Comparison of ENCODE assay signal across 18 mouse cellular contexts in the genomic region with DNA sequence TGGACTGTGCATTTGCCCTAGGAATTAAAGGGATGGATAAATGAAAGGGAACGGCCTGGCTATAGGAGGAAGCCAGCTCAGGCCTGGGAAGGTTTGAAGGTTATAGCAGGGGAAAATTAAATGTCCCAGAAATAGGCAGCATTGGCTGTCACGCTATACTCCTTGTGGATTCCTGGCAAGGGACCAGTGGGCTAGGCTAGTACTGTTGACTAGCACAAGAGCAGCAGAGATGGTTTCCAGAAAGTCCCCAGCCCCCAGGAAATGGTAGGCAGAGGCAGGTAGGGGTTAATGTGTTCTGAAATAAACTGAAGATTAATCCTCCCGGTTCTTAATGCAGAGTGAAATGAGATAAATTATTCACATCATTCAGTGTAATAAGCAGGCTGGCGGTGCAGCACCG. TPM values are rescaled to one million over a fixed set of nuclear protein-coding genes. Genes with fewer than 3 reads are reported as not detected.
DNase-seq lines count a peak whose midpoint lies in the region; ATAC-seq lines count a peak whose summit lies in the region.
"Had no signal": no experiment of that assay in that cellular context is flagged by ENCODE, and none has a peak within 500 bp of the region (broad histone marks: within the 10 kb centered on the region; RNA-seq: fewer than 3 reads in every experiment).

No protein-coding gene starts in this region.

- H3K9ac ChIP-seq in embryonic facial prominence, embryonic 13.5 days: no peak overlapping the region
- H3K9ac ChIP-seq in hindbrain, embryonic 16.5 days (ENCODE audit: low read depth, low read length): no peak overlapping the region
- H3K9ac ChIP-seq in forebrain, embryonic 15.5 days (replicated peaks): no peak overlapping the region
- no peak overlapping the region for H3K9ac ChIP-seq in midbrain, embryonic 13.5 days (replicated peaks)

- DNase-seq in embryonic facial prominence, embryonic 10.5 days (ENCODE audit: low spot score): no peak
- DNase-seq in hindbrain, embryonic 10.5 days (ENCODE audit: low spot score): no peak
- DNase-seq in embryo, embryonic 9.5 days (ENCODE audit: extremely low spot score): no peak
- DNase-seq: adrenal gland, postnatal 14 days; cerebellum, adult 9-11 months; kidney, adult 8-10 months; kidney, postnatal 4 days; layer of hippocampus, postnatal 36 days; lung, adult 18-20 months; spleen, adult 18-20 months; thymus, postnatal 25 days had no signal

- no peaks in the 10 kb centered on the region for H3K36me3 ChIP-seq in embryonic facial prominence, embryonic 13.5 days
- H3K36me3 ChIP-seq in embryonic facial prominence, embryonic 10.5 days (replicated peaks): no peaks in the 10 kb centered on the region
- H3K36me3 ChIP-seq in hindbrain, embryonic 10.5 days: no peaks in the 10 kb centered on the region
- H3K36me3 ChIP-seq in hindbrain, embryonic 16.5 days (ENCODE audit: control insufficient read depth, insufficient read depth, low read length): no peaks in the 10 kb centered on the region
- no peaks in the 10 kb centered on the region for H3K36me3 ChIP-seq in forebrain, embryonic 15.5 days
- no peaks in the 10 kb centered on the region for H3K36me3 ChIP-seq in midbrain, embryonic 13.5 days

- no peaks in the 10 kb centered on the region for H3K9me3 ChIP-seq in embryonic facial prominence, embryonic 13.5 days
- no peaks in the 10 kb centered on the region for H3K9me3 ChIP-seq in embryonic facial prominence, embryonic 10.5 days
- H3K9me3 ChIP-seq in hindbrain, embryonic 10.5 days: no peaks in the 10 kb centered on the region
- no peaks in the 10 kb centered on the region for H3K9me3 ChIP-seq in hindbrain, embryonic 16.5 days (ENCODE audit: control insufficient read depth, low read length)
- no peaks in the 10 kb centered on the region for H3K9me3 ChIP-seq in forebrain, embryonic 15.5 days
- H3K9me3 ChIP-seq in midbrain, embryonic 13.5 days: no peaks in the 10 kb centered on the region

- H3K4me2 ChIP-seq in embryonic facial prominence, embryonic 13.5 days: no peak overlapping the region
- H3K4me2 ChIP-seq in hindbrain, embryonic 16.5 days (ENCODE audit: low read length): no peak overlapping the region
- H3K4me2 ChIP-seq in forebrain, embryonic 15.5 days (replicated peaks): no peak overlapping the region
- no peak overlapping the region for H3K4me2 ChIP-seq in midbrain, embryonic 13.5 days (replicated peaks)

- no peak for ATAC-seq in embryonic facial prominence, embryonic 13.5 days (ENCODE audit: insufficient number of reproducible peaks, insufficient read depth, low FRiP score, low TSS enrichment, low read depth)
- no peak for ATAC-seq in hindbrain, embryonic 16.5 days
- no peak for ATAC-seq in forebrain, embryonic 15.5 days (replicated peaks)
- ATAC-seq in midbrain, embryonic 13.5 days: no peak
- ATAC-seq in megakaryocyte progenitor cell, adult 5-6 weeks (replicated peaks; ENCODE audit: poor library complexity): no peak

- H3K27me3 ChIP-seq in embryonic facial prominence, embryonic 13.5 days: no peaks in the 10 kb centered on the region
- 0 out of 2 replicates have a peak, but pooled peaks cover 7% of the 10 kb centered on the region for H3K27me3 ChIP-seq in embryonic facial prominence, embryonic 10.5 days (replicated peaks; ENCODE audit: low read depth, poor library complexity, severe bottlenecking)
- H3K27me3 ChIP-seq in hindbrain, embryonic 10.5 days (ENCODE audit: insufficient read depth, poor library complexity, severe bottlenecking): peaks cover 3% of the 10 kb centered on the region
- no peaks in the 10 kb centered on the region for H3K27me3 ChIP-seq in hindbrain, embryonic 16.5 days (replicated peaks; ENCODE audit: control insufficient read depth, insufficient read depth, low read length)
- H3K27me3 ChIP-seq in forebrain, embryonic 15.5 days: no peaks in the 10 kb centered on the region
- no peaks in the 10 kb centered on the region for H3K27me3 ChIP-seq in midbrain, embryonic 13.5 days

- 52% methylated on average over 5 of the region's 5 CpGs for WGBS in embryonic facial prominence, embryonic 13.5 days
- 76% methylated on average over 5 of the region's 5 CpGs for WGBS in embryonic facial prominence, embryonic 10.5 days
- WGBS in hindbrain, embryonic 10.5 days: 80% methylated on average over 5 of the region's 5 CpGs
- 38% methylated on average over 5 of the region's 5 CpGs for WGBS in hindbrain, embryonic 16.5 days
- 40% methylated on average over 5 of the region's 5 CpGs for WGBS in forebrain, embryonic 15.5 days
- 39% methylated on average over 5 of the region's 5 CpGs for WGBS in midbrain, embryonic 13.5 days

- H3K27ac ChIP-seq in embryonic facial prominence, embryonic 13.5 days: 0 out of 2 replicates have a peak overlapping the region, but pooled peaks have one; percentile 29
- no peak overlapping the region for H3K27ac ChIP-seq in embryonic facial prominence, embryonic 10.5 days (replicated peaks)
- peak overlapping the region; percentile 84 for H3K27ac ChIP-seq in hindbrain, embryonic 10.5 days
- H3K27ac ChIP-seq in hindbrain, embryonic 16.5 days (ENCODE audit: low read depth, low read length): no peak overlapping the region
- H3K27ac ChIP-seq in forebrain, embryonic 15.5 days (replicated peaks): peak overlapping the region; percentile 12; the same call in 1 of the 2 replicates
- peak overlapping the region; percentile 88 for H3K27ac ChIP-seq in midbrain, embryonic 13.5 days
- H3K27ac ChIP-seq: macrophage had no signal

- H3K4me1 ChIP-seq in embryonic facial prominence, embryonic 13.5 days: peaks cover 68% of the 10 kb centered on the region
- peaks cover 93% of the 10 kb centered on the region for H3K4me1 ChIP-seq in embryonic facial prominence, embryonic 10.5 days
- H3K4me1 ChIP-seq in hindbrain, embryonic 10.5 days (replicated peaks): peaks cover 63% of the 10 kb centered on the region
- H3K4me1 ChIP-seq in hindbrain, embryonic 16.5 days (ENCODE audit: control insufficient read depth, insufficient read depth, low read depth, low read length): peaks cover 15% of the 10 kb centered on the region
- H3K4me1 ChIP-seq in forebrain, embryonic 15.5 days: peaks cover 27% of the 10 kb centered on the region
- peaks cover 50% of the 10 kb centered on the region for H3K4me1 ChIP-seq in midbrain, embryonic 13.5 days (replicated peaks)

- no peak overlapping the region for H3K4me3 ChIP-seq in embryonic facial prominence, embryonic 13.5 days
- H3K4me3 ChIP-seq in embryonic facial prominence, embryonic 10.5 days: no peak overlapping the region
- no peak overlapping the region for H3K4me3 ChIP-seq in hindbrain, embryonic 10.5 days
- H3K4me3 ChIP-seq in hindbrain, embryonic 16.5 days (ENCODE audit: low read length): no peak overlapping the region
- no peak overlapping the region for H3K4me3 ChIP-seq in forebrain, embryonic 15.5 days
- H3K4me3 ChIP-seq in midbrain, embryonic 13.5 days (replicated peaks): no peak overlapping the region
- H3K4me3 ChIP-seq: myocyte had no signal

RNA-seq across cellular contexts. Expression of a gene that starts 25.2 kb away (rescaled TPM):
- 10.7 and 13.6 TPM in 2 replicates for polyA plus RNA-seq in embryonic facial prominence, embryonic 13.5 days (2015; fragmentation: Nextera tagmentation; extraction: Ambion mirVana)
- polyA plus RNA-seq in embryonic facial prominence, embryonic 10.5 days (2016; fragmentation: Nextera tagmentation; extraction: Ambion mirVana): 16.4 and 16.6 TPM in 2 replicates
- 23.7 and 23.8 TPM in 2 replicates for polyA plus RNA-seq in hindbrain, embryonic 10.5 days (2016; fragmentation: Nextera tagmentation; extraction: Ambion mirVana)
- 33.1 and 38.3 TPM in 2 replicates for polyA plus RNA-seq in hindbrain, embryonic 16.5 days (2015; fragmentation: Nextera tagmentation; extraction: Ambion mirVana)
- 31.4 and 36.6 TPM in 2 replicates for polyA plus RNA-seq in forebrain, embryonic 15.5 days (2015; fragmentation: Nextera tagmentation; extraction: Ambion mirVana)
- 31.4 and 33.4 TPM in 2 replicates for polyA plus RNA-seq in midbrain, embryonic 13.5 days (2015; fragmentation: Nextera tagmentation; extraction: Ambion mirVana)
- 16.8 and 33.0 TPM in 2 replicates for total RNA-seq in megakaryocyte progenitor cell, adult 5-6 weeks (2015)
- 26.9 and 27.4 TPM in 2 replicates for total RNA-seq in megakaryocyte progenitor cell, adult 5-6 weeks (2017)

Comparison
In these comparisons a context has a peak if more than half of its experiments do, and no peak if none do; other contexts are left out.
1. H3K27ac ChIP-seq: peak in embryonic facial prominence, embryonic 13.5 days (single experiment), hindbrain, embryonic 10.5 days (single experiment), forebrain, embryonic 15.5 days (single experiment) and midbrain, embryonic 13.5 days (single experiment); none in embryonic facial prominence, embryonic 10.5 days (single experiment) and hindbrain, embryonic 16.5 days (single experiment).